Mouse (Mus musculus) MEL (cell line): Measurements from ENCODE around the gene Pax3. TPM values are rescaled to one million over a fixed set of nuclear protein-coding genes. Genes with fewer than 3 reads are reported as not detected.

Source experiments
- DNase-seq: peaks from one replicate; pipeline ENCODE4 v3.0.0; 2011; ENCODE audit warnings: low read depth, low spot score
- H3K27ac ChIP-seq: 2 replicates; pipeline ENCODE4 v1.5.1; 2012; ENCODE audit warnings: low read depth, mild to moderate bottlenecking, control low read depth, low read length, moderate library complexity; ENCODE audit not compliant: control insufficient read depth
- H3K27me3 ChIP-seq, 2 experiments: fragments of 150-350 bp in 1 of 2; sonication (generic) in 1 of 2; 2 replicates each; pipeline ENCODE4 v1.6.1; 2012; ENCODE audit warnings: low read length in 2 of 2, mild to moderate bottlenecking in 2 of 2, improper control_type of control experiment in 1 of 2, moderate library complexity in 1 of 2; ENCODE audit not compliant: insufficient read depth in 2 of 2, control insufficient read depth in 1 of 2
- H3K36me3 ChIP-seq, 2 experiments: 2 replicates each; pipeline ENCODE4 v1.6.1; 2012 to 2014; ENCODE audit warnings: low read length in 2 of 2, improper control_type of control experiment in 1 of 2, inconsistent platforms in 1 of 2, mild to moderate bottlenecking in 1 of 2; ENCODE audit not compliant: insufficient read depth in 2 of 2, control insufficient read depth in 1 of 2
- H3K4me1 ChIP-seq, 2 experiments: fragments of 150-350 bp in 1 of 2; sonication (generic) in 1 of 2; 2 replicates each; pipeline ENCODE4 v1.6.1; 2012; ENCODE audit warnings: low read length in 2 of 2, improper control_type of control experiment in 1 of 2, mild to moderate bottlenecking in 1 of 2; ENCODE audit not compliant: insufficient read depth in 2 of 2, control insufficient read depth in 1 of 2
- H3K4me3 ChIP-seq, 2 experiments: fragments of 150-350 bp in 1 of 2; sonication (generic) in 1 of 2; 2 replicates each; pipeline ENCODE4 v1.5.1; 2012; ENCODE audit warnings: low read depth in 2 of 2, low read length in 2 of 2, mild to moderate bottlenecking in 2 of 2, moderate library complexity in 2 of 2, control low read depth in 1 of 2, improper control_type of control experiment in 1 of 2; ENCODE audit not compliant: control insufficient read depth in 1 of 2, insufficient read depth in 1 of 2
- H3K79me2 ChIP-seq: 2 replicates; pipeline ENCODE4 v1.6.1; 2012; ENCODE audit warnings: mild to moderate bottlenecking, low read length, moderate library complexity; ENCODE audit not compliant: control insufficient read depth, poor library complexity, insufficient read depth
- H3K9ac ChIP-seq: 2 replicates; pipeline ENCODE4 v1.6.1; 2012; ENCODE audit warnings: low read depth, mild to moderate bottlenecking, control low read depth, low read length, moderate library complexity; ENCODE audit not compliant: control insufficient read depth, poor library complexity, severe bottlenecking
- H3K9me3 ChIP-seq: fragments of 150-350 bp; sonication (generic); replicated peaks from 2 replicates; pipeline ENCODE4 v1.6.1; 2012; ENCODE audit warnings: mild to moderate bottlenecking, low read length, improper control_type of control experiment, moderate library complexity; ENCODE audit not compliant: insufficient read depth
- CHD2 ChIP-seq: IDR thresholded peaks from 2 replicates; pipeline ENCODE4 v1.6.1; 2011; ENCODE audit warnings: low read length, improper control_type of control experiment
- EP300 ChIP-seq, 2 experiments: IDR thresholded peaks; 2 replicates each; pipeline ENCODE4 v1.6.1; 2011; ENCODE audit warnings: improper control_type of control experiment in 2 of 2, low read length in 2 of 2, low read depth in 1 of 2, mild to moderate bottlenecking in 1 of 2
- GABPA ChIP-seq: IDR thresholded peaks from 2 replicates; pipeline ENCODE4 v1.6.1; 2012; ENCODE audit warnings: low read depth, mild to moderate bottlenecking, inconsistent platforms, low read length, improper control_type of control experiment, moderate library complexity
- GATA1 ChIP-seq: IDR thresholded peaks from 2 replicates; pipeline ENCODE4 v1.6.1; 2011; ENCODE audit warnings: low read depth, low read length, improper control_type of control experiment
- HCFC1 ChIP-seq: IDR thresholded peaks from 2 replicates; pipeline ENCODE4 v1.6.1; 2012; ENCODE audit warnings: low read depth, mild to moderate bottlenecking, inconsistent platforms, low read length, improper control_type of control experiment, moderate library complexity
- JUND ChIP-seq: IDR thresholded peaks from 2 replicates; pipeline ENCODE4 v1.6.1; 2011; ENCODE audit warnings: low read depth, mild to moderate bottlenecking, improper control_type of control experiment, low read length
- KAT2A ChIP-seq: conservative IDR thresholded peaks from 2 replicates; pipeline ENCODE4 v1.6.1; 2012; ENCODE audit warnings: low read depth, low read length, improper control_type of control experiment, inconsistent platforms
- MAFK ChIP-seq: IDR thresholded peaks from 2 replicates; pipeline ENCODE4 v1.6.1; 2011; ENCODE audit warnings: low read depth, mild to moderate bottlenecking, low read length, improper control_type of control experiment, borderline replicate concordance
- MAX ChIP-seq: IDR thresholded peaks from 2 replicates; pipeline ENCODE4 v1.6.1; 2011; ENCODE audit warnings: low read length, improper control_type of control experiment
- MAZ ChIP-seq: IDR thresholded peaks from 2 replicates; pipeline ENCODE4 v1.6.1; 2012; ENCODE audit warnings: low read depth, mild to moderate bottlenecking, inconsistent platforms, low read length, improper control_type of control experiment
- MEF2A ChIP-seq: IDR thresholded peaks from 2 replicates; pipeline ENCODE4 v1.6.1; 2014; ENCODE audit warnings: low read depth, mild to moderate bottlenecking, inconsistent platforms, low read length, improper control_type of control experiment; ENCODE audit not compliant: poor library complexity, insufficient replicate concordance, severe bottlenecking; ENCODE audit errors: extremely low read depth
- MYB ChIP-seq: IDR thresholded peaks from 2 replicates; pipeline ENCODE4 v1.6.1; 2011; ENCODE audit warnings: mild to moderate bottlenecking, low read depth, low read length, improper control_type of control experiment
- NELFE ChIP-seq: IDR thresholded peaks from 2 replicates; pipeline ENCODE4 v1.6.1; 2011; ENCODE audit warnings: low read depth, low read length, improper control_type of control experiment
- POLR2A ChIP-seq, 2 experiments: IDR thresholded peaks; 2 replicates each; pipeline ENCODE4 v1.6.1; 2011 to 2012; ENCODE audit warnings: low read length in 2 of 2, mild to moderate bottlenecking in 2 of 2, control low read depth in 1 of 2, improper control_type of control experiment in 1 of 2, low read depth in 1 of 2, moderate library complexity in 1 of 2; ENCODE audit not compliant: control insufficient read depth in 1 of 2, insufficient read depth in 1 of 2, poor library complexity in 1 of 2
- RAD21 ChIP-seq: IDR thresholded peaks from 2 replicates; pipeline ENCODE4 v1.6.1; 2011; ENCODE audit warnings: mild to moderate bottlenecking, low read depth, low read length, improper control_type of control experiment
- RCOR1 ChIP-seq: IDR thresholded peaks from 2 replicates; pipeline ENCODE4 v1.6.1; 2012; ENCODE audit warnings: low read depth, mild to moderate bottlenecking, inconsistent platforms, low read length, improper control_type of control experiment
- TAL1 ChIP-seq: IDR thresholded peaks from 2 replicates; pipeline ENCODE4 v1.6.1; 2012; ENCODE audit warnings: mild to moderate bottlenecking, inconsistent platforms, low read length, moderate library complexity, mixed read lengths
- TBP ChIP-seq: IDR thresholded peaks from 2 replicates; pipeline ENCODE4 v1.8.0; 2011; ENCODE audit warnings: low read depth, low read length, improper control_type of control experiment
- USF1 ChIP-seq: IDR thresholded peaks from 2 replicates; pipeline ENCODE4 v1.6.1; 2014; ENCODE audit warnings: low read depth, mild to moderate bottlenecking, inconsistent platforms, low read length, improper control_type of control experiment, moderate library complexity
- ZC3H11A ChIP-seq: IDR thresholded peaks from 2 replicates; pipeline ENCODE4 v1.6.1; 2012; ENCODE audit warnings: low read depth, mild to moderate bottlenecking, inconsistent platforms, low read length, improper control_type of control experiment
- ZNF384 ChIP-seq: IDR thresholded peaks from 2 replicates; pipeline ENCODE4 v1.6.1; 2012; ENCODE audit warnings: low read depth, mild to moderate bottlenecking, inconsistent platforms, low read length, improper control_type of control experiment
- polyA plus RNA-seq, 2 experiments: library from polyadenylated mRNA; stranded (reverse) in 1 of 2; unstranded in 1 of 2; fragments of >175 nt in 1 of 2; fragments of >200 nt in 1 of 2; gene quantifications; 2 replicates each; pipeline versions ENCODE4 v1.2.1 to v1.2.4; 2012; ENCODE audit warnings: low replicate concordance in 2 of 2, low read depth in 1 of 2; ENCODE audit not compliant: insufficient read length in 2 of 2, insufficient read depth in 1 of 2, missing spikeins in 1 of 2
- total RNA-seq: library from RNA; depleted of rRNA; stranded (reverse); fragments of 300-350 nt; gene quantifications from 2 replicates; pipeline ENCODE4 v1.2.3, GENCODE M21; 2012

Pax3 gene
- total and polyA plus RNA-seq, 3 experiments = not detected

GRCm38 (mm10) chr1:78171671-78172070 is 25.3 kb downstream of the Pax3 start:
- H3K36me3 ChIP-seq = no peaks in the 10 kb centered on the region
- no peaks in the 10 kb centered on the region for H3K79me2 ChIP-seq
- H3K4me3 ChIP-seq = no peak overlapping the region
- H3K27ac ChIP-seq = no peak overlapping the region
- no peak for DNase-seq
- TF ChIP-seq ZC3H11A (no peak), NELFE (no peak), POLR2A (IDR thresholded peaks at IDR 0.05; ENCODE audit: control insufficient read depth in 1 of 2, insufficient read depth in 1 of 2, low read depth in 1 of 2, low read length in 2 of 2, poor library complexity in 1 of 2) (no peak), TAL1 (no peak), MAX (no peak), GABPA (no peak), JUND (no peak), MAZ (no peak)
- no peaks in the 10 kb centered on the region for H3K27me3 ChIP-seq
- H3K9me3 ChIP-seq = no peaks in the 10 kb centered on the region
- H3K4me1 ChIP-seq = no peaks in the 10 kb centered on the region
- no peak overlapping the region for H3K9ac ChIP-seq

GRCm38 (mm10) chr1:78170771-78171170 is 26.2 kb downstream of the Pax3 start:
- no peak for DNase-seq
- no peaks in the 10 kb centered on the region for H3K27me3 ChIP-seq

GRCm38 (mm10) chr1:78168796-78169195 is 28.1 kb downstream of the Pax3 start:
- Histone ChIP-seq H3K27ac (no peak overlapping the region), H3K9me3 (no peaks in the 10 kb centered on the region), H3K4me3 (no peak overlapping the region), H3K4me1 (no peaks in the 10 kb centered on the region), H3K36me3 (no peaks in the 10 kb centered on the region), H3K79me2 (no peaks in the 10 kb centered on the region), H3K9ac (no peak overlapping the region), H3K27me3 (no peaks in the 10 kb centered on the region)
- TF ChIP-seq EP300 (IDR thresholded peaks at IDR 0.05; ENCODE audit: low read depth in 1 of 2, low read length in 2 of 2) (no peak), HCFC1 (no peak), ZC3H11A (no peak), MYB (no peak), MAZ (no peak), RAD21 (no peak), KAT2A (no peak), USF1 (no peak), TBP (no peak), NELFE (no peak), MAFK (no peak), ZNF384 (no peak)
- no peak for DNase-seq

More at GRCm38 (mm10) chr1:78170771-78171170, 26.2 kb downstream of the Pax3 start:
- Histone ChIP-seq H3K9ac (no peak overlapping the region), H3K4me3 (no peak overlapping the region), H3K79me2 (no peaks in the 10 kb centered on the region), H3K4me1 (no peaks in the 10 kb centered on the region), H3K36me3 (no peaks in the 10 kb centered on the region), H3K9me3 (no peaks in the 10 kb centered on the region), H3K27ac (no peak overlapping the region)
- TF ChIP-seq CHD2 = no peak
- TF ChIP-seq NELFE = no peak
- no peak for TF ChIP-seq RCOR1
- TF ChIP-seq GATA1 = no peak
- no peak for TF ChIP-seq TBP
- TF ChIP-seq MEF2A = no peak
